ENCODE assay signal across 21 mouse cellular contexts in genomic region chr17:71995539-71995938, GRCm38 (mm10).
DNase-seq lines count a peak whose midpoint lies in the region; ATAC-seq and TF ChIP-seq lines count a peak whose summit lies in the region.
"Had no signal": no experiment of that assay in that cellular context is flagged by ENCODE, and none has a peak within 500 bp of the region (broad histone marks: within the 10 kb centered on the region; RNA-seq: fewer than 3 reads in every experiment).

No protein-coding gene starts in this region.

- no peaks in the 10 kb centered on the region for H3K4me1 ChIP-seq in kidney, adult 2 months (ENCODE audit: control insufficient read depth, insufficient read depth, low read length)
- H3K4me1 ChIP-seq in kidney, embryonic 16.5 days (ENCODE audit: insufficient read depth, low read length): peaks cover 13% of the 10 kb centered on the region
- no peaks in the 10 kb centered on the region for H3K4me1 ChIP-seq in kidney, postnatal 0 days (replicated peaks; ENCODE audit: insufficient read depth, low read length)
- H3K4me1 ChIP-seq in kidney, embryonic 14.5 days (ENCODE audit: control insufficient read depth, insufficient read depth, low read length): peaks cover 6% of the 10 kb centered on the region; the same call in 1 of the 2 replicates
- H3K4me1 ChIP-seq: forebrain, embryonic 13.5 days; hindbrain, embryonic 12.5 days; hindbrain, embryonic 15.5 days had no signal

- no peak overlapping the region for H3K4me3 ChIP-seq in kidney, adult 2 months (ENCODE audit: insufficient read depth, low read depth, low read length)
- H3K4me3 ChIP-seq in kidney, embryonic 16.5 days (ENCODE audit: low read length): no peak overlapping the region
- no peak overlapping the region for H3K4me3 ChIP-seq in kidney, postnatal 0 days (replicated peaks; ENCODE audit: low read depth, low read length)
- no peak overlapping the region for H3K4me3 ChIP-seq in kidney, embryonic 14.5 days (ENCODE audit: low read length)
- H3K4me3 ChIP-seq: forebrain, embryonic 10.5 days; forebrain, embryonic 13.5 days; hindbrain, embryonic 12.5 days; hindbrain, embryonic 15.5 days had no signal

- H3K4me2 ChIP-seq in kidney, embryonic 16.5 days (replicated peaks; ENCODE audit: low read depth, low read length): no peak overlapping the region
- no peak overlapping the region for H3K4me2 ChIP-seq in kidney, postnatal 0 days (ENCODE audit: low read length)
- H3K4me2 ChIP-seq in kidney, embryonic 14.5 days (replicated peaks; ENCODE audit: low read depth, low read length): no peak overlapping the region
- H3K4me2 ChIP-seq: forebrain, embryonic 13.5 days; heart, embryonic 11.5 days; hindbrain, embryonic 12.5 days; hindbrain, embryonic 15.5 days had no signal

- H3K36me3 ChIP-seq in kidney, adult 2 months (ENCODE audit: control insufficient read depth, insufficient read depth, low read length): no peaks in the 10 kb centered on the region
- no peaks in the 10 kb centered on the region for H3K36me3 ChIP-seq in kidney, embryonic 16.5 days (ENCODE audit: insufficient read depth, low read length)
- H3K36me3 ChIP-seq in kidney, postnatal 0 days (ENCODE audit: insufficient read depth, low read length): no peaks in the 10 kb centered on the region
- H3K36me3 ChIP-seq in kidney, embryonic 14.5 days (ENCODE audit: control insufficient read depth, insufficient read depth, low read length): no peaks in the 10 kb centered on the region
- H3K36me3 ChIP-seq: forebrain, embryonic 10.5 days; hindbrain, embryonic 12.5 days; hindbrain, embryonic 15.5 days had no signal

- no peaks in the 10 kb centered on the region for H3K27me3 ChIP-seq in kidney, adult 2 months (replicated peaks; ENCODE audit: control insufficient read depth, insufficient read depth, low read length)
- no peaks in the 10 kb centered on the region for H3K27me3 ChIP-seq in kidney, embryonic 16.5 days (ENCODE audit: insufficient read depth, low read length)
- H3K27me3 ChIP-seq in kidney, postnatal 0 days (ENCODE audit: insufficient read depth, low read length): no peaks in the 10 kb centered on the region
- no peaks in the 10 kb centered on the region for H3K27me3 ChIP-seq in kidney, embryonic 14.5 days (ENCODE audit: control insufficient read depth, insufficient read depth, low read length)
- H3K27me3 ChIP-seq: forebrain, embryonic 13.5 days; hindbrain, embryonic 12.5 days; hindbrain, embryonic 15.5 days; Patski had no signal

- no peak overlapping the region for H3K9ac ChIP-seq in kidney, embryonic 16.5 days (replicated peaks; ENCODE audit: low read length)
- no peak overlapping the region for H3K9ac ChIP-seq in kidney, postnatal 0 days (ENCODE audit: low read depth, low read length)
- no peak overlapping the region for H3K9ac ChIP-seq in kidney, embryonic 14.5 days (ENCODE audit: low read depth, low read length)
- H3K9ac ChIP-seq: forebrain, embryonic 13.5 days; hindbrain, embryonic 12.5 days; hindbrain, embryonic 15.5 days had no signal

- ATAC-seq in kidney, embryonic 16.5 days (ENCODE audit: low FRiP score, low TSS enrichment): no peak
- ATAC-seq in kidney, postnatal 0 days (replicated peaks; ENCODE audit: low FRiP score, low read depth): no peak
- ATAC-seq in kidney, embryonic 14.5 days (ENCODE audit: low FRiP score, low TSS enrichment): no peak
- ATAC-seq: forebrain, embryonic 13.5 days; forebrain, embryonic 16.5 days; Patski had no signal

- no peak for TF ChIP-seq CTCF in kidney, adult 2 months (conservative IDR thresholded peaks at IDR 0.05; ENCODE audit: insufficient read depth, insufficient read length, low read depth, low read length)
- no peak for TF ChIP-seq CTCF in kidney, postnatal 0 days (IDR thresholded peaks at IDR 0.05; ENCODE audit: low read depth)

- H3K27ac ChIP-seq in kidney, adult 2 months (ENCODE audit: insufficient read depth, low read depth, low read length): no peak overlapping the region
- no peak overlapping the region for H3K27ac ChIP-seq in kidney, embryonic 16.5 days (ENCODE audit: low read length)
- H3K27ac ChIP-seq in kidney, postnatal 0 days: no peak overlapping the region
- no peak overlapping the region for H3K27ac ChIP-seq in kidney, embryonic 14.5 days (ENCODE audit: low read depth, low read length)
- H3K27ac ChIP-seq: forebrain, embryonic 10.5 days; forebrain, embryonic 13.5 days; hindbrain, embryonic 12.5 days; hindbrain, embryonic 15.5 days had no signal

- no peak for TF ChIP-seq POLR2A in kidney, adult 2 months (IDR thresholded peaks at IDR 0.05; ENCODE audit: low read depth, low read length)

- no peaks in the 10 kb centered on the region for H3K9me3 ChIP-seq in kidney, embryonic 16.5 days (ENCODE audit: low read length)
- H3K9me3 ChIP-seq in kidney, postnatal 0 days (replicated peaks; ENCODE audit: low read length): no peaks in the 10 kb centered on the region
- H3K9me3 ChIP-seq in kidney, embryonic 14.5 days (ENCODE audit: control insufficient read depth, low read length): no peaks in the 10 kb centered on the region
- H3K9me3 ChIP-seq: forebrain, embryonic 10.5 days; forebrain, embryonic 13.5 days; hindbrain, embryonic 12.5 days; hindbrain, embryonic 15.5 days had no signal

- peak; percentile 40 for DNase-seq in kidney, adult 2 months
- peak; percentile 51 for DNase-seq in kidney, postnatal 0 days (ENCODE audit: low spot score)
- peak; percentile 75 for DNase-seq in 3T3-L1 (ENCODE audit: low read depth, low spot score)
- DNase-seq in kidney, postnatal 36 days: peak; percentile 4 to 42
- no peak for DNase-seq in right cerebral cortex, postnatal 4 days
- DNase-seq: adrenal gland, postnatal 10 days; adrenal gland, postnatal 36 days; cerebellum, adult 18-20 months; cerebellum, adult 9-10 months; cerebellum, postnatal 14 days; gastrocnemius, postnatal 10 days; gastrocnemius, postnatal 36 days had no signal

- whole genome bisulfite sequencing in kidney, adult 2 months: 49% methylated on average over 3 of the region's 3 CpGs
- 51% methylated on average over 3 of the region's 3 CpGs for WGBS in kidney, embryonic 16.5 days
- WGBS in kidney, postnatal 0 days: 45% methylated on average over 3 of the region's 3 CpGs
- 52% methylated on average over 3 of the region's 3 CpGs for WGBS in kidney, embryonic 14.5 days
